Mouse (Mus musculus) lung, postnatal 4 days (tissue): ENCODE data around the gene Gm11937.

Source experiments
- DNase-seq, 2 experiments: peaks; one replicate each; pipeline ENCODE4 v3.0.0; 2021

The Gm11937 gene

GRCm38 (mm10) chr11:99581051-99581450 is 28.9 kb downstream of the Gm11937 start:
- DNase-seq: no peak

GRCm38 (mm10) chr11:99580636-99581035 is 29.4 kb downstream of the Gm11937 start, which contains the start of gene Krtap1-5:
TSS of gene Krtap1-5 (minus strand) at chr11:99581016.
- no peak for DNase-seq

- DNase-seq: peak; percentile 73 to 83
Observed at GRCm38 (mm10) chr11:99574106-99574505, 35.9 kb downstream of the Gm11937 start.

DNA sequence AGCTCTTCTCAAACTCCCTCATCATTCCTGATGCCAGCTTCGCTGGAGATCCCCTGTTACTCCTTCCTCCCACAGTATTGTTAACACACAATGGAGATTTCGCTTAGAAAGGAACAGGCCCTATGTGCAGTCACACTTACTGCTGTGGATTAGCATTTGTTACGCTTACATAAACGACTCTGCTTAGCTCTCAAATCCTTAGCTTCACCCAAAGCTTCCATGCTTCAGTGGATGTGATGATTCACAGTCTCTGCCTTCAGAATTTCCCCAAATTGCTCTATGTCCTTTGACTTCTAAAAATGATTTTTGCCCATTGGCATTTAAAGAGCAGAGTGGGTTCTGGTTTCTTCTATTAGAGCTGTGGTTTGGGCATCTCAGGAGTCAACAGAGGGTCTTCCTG is 36.8 kb downstream of the Gm11937 start:
- DNase-seq: no peak

DNA sequence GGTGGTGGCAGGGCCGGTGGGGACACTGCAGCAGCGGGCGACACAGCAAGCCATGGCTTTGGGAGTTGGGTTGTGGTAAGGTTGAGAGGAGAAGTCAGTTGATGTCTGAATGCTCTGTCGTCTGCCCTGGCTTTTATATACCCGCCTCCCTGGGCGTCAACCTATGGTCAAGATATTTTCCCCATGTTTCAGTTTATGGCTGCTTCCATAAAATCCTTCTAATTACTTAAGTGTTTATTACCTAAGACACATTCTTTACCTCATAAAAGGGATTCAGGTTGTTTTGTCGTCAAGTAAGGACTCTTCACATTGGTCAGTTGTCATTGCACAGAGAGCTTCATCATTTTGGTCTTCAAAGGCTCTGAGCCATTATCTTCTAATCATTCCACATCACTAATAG is 43.5 kb downstream of the Gm11937 start, which contains the start of gene Krtap3-1:
Gene Krtap3-1 (minus strand): TSS at position 101 of the 400 bp plus-strand sequence.
- DNase-seq: no peak

- DNase-seq: no peak
Observed at GRCm38 (mm10) chr11:99562580-99562979, 47.4 kb downstream of the Gm11937 start.
